Mouse (Mus musculus) left cerebral cortex, adult 9 months (tissue): ENCODE data around the gene Hsd17b3.
"Not testable (repeated sequence)": the region's sequence is repeated elsewhere in the genome, so short reads cannot be mapped to it uniquely, and the experiment has no call there.

Experiments used
- DNase-seq, 2 experiments: peaks; one replicate each; pipeline ENCODE4 v3.0.0; 2022; ENCODE audit warnings: low spot score in 2 of 2

The Hsd17b3 gene

DNA sequence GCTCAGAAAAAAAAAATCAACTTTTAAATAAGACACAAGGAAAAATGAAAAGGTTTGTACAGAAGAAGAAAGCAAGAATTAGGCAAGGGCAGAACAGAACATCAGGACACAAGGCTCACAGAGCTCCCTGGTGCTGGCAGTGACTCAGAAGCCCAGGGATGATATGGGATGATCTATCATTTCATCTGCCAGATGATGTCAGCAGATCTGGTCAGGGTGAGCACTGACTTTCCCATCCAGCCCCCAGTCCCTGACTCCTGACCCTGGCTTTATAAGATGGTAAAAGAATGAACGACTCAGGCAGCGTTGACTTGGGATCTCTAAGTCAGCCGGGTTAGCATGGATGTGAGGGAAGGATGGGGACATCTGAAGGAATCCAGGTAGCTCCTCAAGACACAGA lies 5.7 kb downstream of the Hsd17b3 start:
- no peak for DNase-seq

GRCm38 (mm10) chr13:64081012-64081919 lies 7.8 kb downstream of the Hsd17b3 start:
- no peak for DNase-seq

DNA sequence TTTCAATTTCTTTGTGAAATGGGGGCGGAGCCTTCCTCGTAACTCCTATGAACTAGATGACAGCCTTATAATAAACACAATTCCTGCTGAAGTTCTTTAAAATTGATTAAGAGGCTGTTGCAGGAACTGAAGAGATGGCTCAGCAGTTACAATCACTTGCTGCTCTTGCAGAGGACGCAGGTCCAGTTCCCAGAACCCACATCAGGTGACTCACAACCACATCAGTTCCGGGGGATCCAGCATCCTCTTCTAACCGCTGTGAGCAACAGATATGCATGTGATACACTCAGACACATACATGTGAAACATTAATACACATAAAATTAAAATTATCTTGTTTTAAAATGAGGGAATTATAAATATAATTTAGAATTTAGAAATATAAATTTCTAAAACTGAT lies 11.4 kb downstream of the Hsd17b3 start:
- DNase-seq = no peak

DNA sequence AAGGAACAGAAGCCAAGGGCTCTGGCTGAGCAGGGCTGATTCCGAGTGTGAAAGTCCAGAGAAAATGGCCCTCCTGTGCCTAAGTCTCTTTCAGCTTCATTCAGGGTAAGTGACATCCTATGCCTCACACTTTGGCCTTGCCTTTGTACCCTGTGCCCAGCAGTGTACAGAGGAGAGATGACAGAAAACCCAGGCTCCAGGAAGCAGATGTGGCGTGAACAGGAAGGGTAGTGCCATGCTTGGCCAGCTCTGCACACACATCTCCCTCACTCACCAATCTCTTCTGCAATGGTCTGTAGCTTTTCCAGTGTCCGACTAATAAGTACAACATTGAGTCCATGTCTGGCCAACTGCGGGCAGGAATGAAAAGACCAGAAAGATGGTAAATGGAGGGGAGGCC lies 13.0 kb downstream of the Hsd17b3 start:
- no peak for DNase-seq

DNA sequence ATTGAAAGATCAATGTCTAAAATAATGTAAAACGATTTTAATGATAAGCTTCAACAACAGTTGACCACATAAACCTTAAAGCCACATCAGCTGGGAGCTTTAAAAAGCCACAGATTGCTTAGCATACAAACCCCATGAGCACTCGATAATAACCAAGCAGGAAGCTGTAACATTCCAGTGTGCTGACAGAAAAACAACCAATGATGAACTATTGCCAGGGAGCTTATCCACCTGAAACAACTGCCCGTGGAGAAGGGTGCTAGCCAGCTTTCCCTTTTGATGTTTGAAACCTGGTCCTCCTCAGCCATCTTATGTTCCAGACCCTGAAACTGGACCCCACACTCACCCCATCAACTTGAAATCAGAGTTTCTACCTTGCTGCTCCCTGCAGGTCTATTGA lies 22.4 kb downstream of the Hsd17b3 start:
- no peak for DNase-seq

- no peak for DNase-seq
These were observed 24.8 kb downstream of the Hsd17b3 start for GRCm38 (mm10) chr13:64064276-64064675.

GRCm38 (mm10) chr13:64060935-64061506 lies 28.0 kb downstream of the Hsd17b3 start:
- no peak for DNase-seq

DNA sequence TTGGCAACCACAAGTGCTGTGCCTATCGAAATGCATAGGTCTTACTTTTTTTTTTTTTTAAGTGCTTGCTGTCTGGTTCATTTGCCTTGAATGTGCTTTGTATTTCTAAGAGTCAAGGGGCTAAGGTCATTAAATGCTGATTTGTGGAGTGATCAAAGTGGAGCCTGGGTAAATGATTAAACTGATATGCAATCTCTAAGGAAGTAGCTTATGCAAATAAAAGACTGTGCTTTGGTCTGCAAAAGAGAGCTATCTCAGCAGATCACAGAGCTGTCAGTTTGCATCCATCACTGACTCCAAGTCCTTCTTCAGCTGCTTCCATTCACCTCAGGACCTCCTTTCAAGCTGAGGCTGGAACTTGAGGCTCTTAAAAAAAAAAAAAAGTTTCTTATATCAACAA lies 35.1 kb downstream of the Hsd17b3 start:
- no peak for DNase-seq

- not testable (repeated sequence) for DNase-seq
These were observed 36.7 kb downstream of the Hsd17b3 start for GRCm38 (mm10) chr13:64052281-64052680.

DNA sequence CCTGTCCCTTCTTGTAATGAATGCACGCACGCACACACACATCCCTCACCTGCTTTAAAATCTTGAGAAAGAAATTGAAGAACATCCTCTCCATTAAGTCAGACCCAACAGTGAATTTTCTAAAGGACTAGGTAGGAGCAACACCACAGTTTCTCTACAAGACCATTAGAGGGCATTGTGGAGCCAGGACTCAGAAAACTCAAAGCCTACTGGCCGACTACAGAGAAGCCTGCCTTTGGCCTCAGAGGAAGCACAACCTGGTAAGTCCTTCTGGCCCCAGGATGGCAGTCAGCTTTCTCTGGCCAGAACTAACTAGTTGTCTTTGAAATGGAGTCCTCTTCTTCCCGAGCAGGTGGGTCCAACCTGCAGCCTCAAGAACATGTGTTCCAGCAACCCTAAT lies 38.1 kb downstream of the Hsd17b3 start:
- no peak for DNase-seq

DNA sequence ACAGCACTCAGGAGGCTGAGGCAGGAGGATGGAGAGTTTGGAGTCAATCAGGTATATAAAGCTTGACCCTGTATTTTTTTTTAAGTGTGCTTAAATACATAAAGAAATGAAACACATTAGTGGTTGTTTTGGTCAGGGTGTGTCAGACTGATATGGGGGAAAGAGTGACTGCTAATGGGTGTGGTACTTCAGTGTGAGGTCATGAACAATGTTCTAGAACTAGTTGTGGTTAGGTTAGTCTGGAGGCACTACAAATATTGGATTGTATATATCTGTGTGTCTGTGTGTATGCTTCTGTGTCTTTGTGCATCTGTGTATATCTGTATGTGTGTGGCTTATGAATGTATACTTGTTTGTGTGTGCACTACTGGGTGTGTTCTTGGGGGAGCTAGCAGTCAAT lies 39.5 kb downstream of the Hsd17b3 start:
- DNase-seq = no peak

GRCm38 (mm10) chr13:64048467-64048866 lies 40.6 kb downstream of the Hsd17b3 start:
- DNase-seq = no peak

DNA sequence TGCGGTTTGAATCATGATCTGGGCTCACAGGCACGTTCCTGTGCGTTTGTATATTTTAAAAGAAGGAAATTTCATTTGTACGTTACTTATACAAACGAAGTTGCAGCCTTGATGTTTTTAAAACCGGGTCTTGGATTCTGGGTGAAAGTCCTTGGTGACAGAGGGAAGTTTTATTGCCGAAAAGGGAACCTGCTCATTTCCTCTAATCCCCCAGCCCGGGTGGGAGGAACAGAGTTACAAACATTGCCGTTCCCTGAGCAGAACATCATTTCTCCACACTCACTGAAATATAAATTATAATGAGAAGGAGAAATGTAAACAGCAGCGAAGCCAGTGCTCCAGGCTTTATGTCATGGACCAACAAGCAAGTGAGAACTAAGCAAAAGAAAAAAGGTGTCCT lies 49.1 kb downstream of the Hsd17b3 start:
- DNase-seq = no peak

DNA sequence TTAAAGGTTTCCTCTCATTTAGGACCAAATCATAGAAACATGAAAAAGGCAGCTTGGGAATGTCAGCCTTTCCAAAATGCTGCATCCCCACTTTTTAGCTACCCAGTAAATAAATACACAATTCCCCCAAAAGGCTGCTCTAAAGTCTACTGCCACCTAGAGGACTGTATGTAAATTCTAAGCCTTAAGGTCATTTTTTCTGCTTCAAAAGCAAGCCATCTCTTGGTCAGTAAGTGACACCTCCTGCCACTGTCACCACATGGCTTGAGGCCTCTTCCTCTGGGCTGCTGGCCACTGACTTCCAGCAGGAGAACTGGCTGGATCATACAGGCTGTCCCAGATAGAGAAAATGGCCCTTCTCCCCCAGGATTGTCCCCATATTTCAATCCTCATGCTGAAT lies 50.9 kb downstream of the Hsd17b3 start:
- DNase-seq = no peak

DNA sequence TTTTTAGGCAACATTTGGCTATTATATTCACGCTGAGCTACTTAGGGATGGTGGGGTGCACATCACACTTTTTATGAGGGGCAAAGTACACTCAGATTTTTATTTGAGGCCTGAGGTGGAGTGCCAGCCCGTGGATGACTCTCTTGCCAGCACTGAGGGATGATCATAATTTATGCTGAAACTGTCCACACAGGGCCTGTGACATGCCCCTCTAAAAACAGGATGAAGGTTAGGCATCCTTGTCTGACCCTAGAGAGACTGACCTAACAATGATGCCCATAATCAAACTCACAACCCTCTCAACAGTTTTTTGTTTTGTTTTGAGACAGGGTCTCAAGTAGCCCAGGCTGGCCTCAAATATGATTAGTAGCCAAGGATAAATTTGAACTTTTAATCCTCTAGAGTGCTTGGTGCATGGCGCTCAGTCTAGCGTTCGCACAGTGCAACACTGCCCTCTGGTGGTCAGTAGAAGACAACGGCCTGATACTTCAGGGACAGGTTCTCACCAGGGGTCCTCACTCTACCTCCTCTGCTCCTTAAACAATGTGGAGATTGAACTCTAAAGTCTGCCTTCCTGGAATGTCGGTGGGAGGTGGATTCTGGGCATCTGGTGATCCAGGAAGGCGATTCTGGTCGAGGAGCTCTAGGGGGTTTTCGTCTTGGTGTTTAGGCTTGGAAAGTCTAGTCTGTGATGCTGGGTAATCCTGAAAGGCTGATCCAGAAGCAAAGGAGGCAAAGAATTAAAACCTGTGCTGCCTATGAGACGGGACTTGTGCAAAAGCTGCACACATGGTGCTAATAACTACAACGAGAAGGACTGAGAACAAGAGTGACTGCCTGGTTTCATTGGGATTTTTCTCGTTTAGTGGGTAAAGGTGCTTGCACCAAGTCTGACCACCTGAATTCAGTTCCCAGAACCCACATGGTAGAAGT lies 52.7 kb downstream of the Hsd17b3 start:
- peak in 1 of 2 experiments; percentile 52 for DNase-seq

- no peak for DNase-seq
These were observed 54.0 kb downstream of the Hsd17b3 start for GRCm38 (mm10) chr13:64035036-64035435.

DNA sequence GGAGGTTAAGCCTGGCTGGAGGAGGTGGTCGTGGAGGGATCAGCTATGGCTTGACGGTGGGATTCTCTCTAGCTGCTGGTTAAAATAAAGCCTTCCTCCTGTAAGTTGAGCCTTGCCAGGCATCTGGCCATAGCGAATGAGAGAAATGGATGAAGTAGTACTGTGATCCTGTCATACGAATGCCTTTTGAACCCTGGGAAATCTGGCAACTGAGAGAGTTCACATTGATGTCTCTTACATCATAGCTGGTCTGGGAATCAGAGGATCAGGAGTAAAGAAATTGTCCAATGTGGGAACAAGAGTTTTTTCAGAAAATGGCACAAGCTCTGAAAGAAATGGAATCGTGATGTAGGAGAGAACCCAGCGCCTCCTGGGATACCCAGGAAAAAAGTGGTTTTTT lies 55.1 kb downstream of the Hsd17b3 start:
- DNase-seq = no peak

DNA sequence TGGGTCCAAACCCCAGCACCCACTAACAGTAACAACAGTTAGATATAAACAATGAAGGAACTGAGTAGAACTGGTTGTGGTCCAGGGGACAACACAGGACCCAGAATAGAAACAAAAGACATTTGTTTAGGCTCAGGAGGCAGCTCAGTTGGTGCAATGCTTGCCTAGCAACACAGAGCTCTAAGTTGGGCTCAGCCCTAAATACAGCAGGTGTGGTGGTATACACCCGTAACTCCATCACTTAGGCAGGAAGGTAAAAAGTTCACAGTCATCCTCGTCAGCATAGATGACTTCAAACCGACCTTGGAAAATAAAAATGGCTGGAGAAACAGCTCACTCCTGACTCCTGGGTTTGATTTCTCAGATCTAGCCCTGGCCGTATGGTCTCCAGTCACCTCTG lies 55.8 kb downstream of the Hsd17b3 start:
- no peak for DNase-seq

DNA sequence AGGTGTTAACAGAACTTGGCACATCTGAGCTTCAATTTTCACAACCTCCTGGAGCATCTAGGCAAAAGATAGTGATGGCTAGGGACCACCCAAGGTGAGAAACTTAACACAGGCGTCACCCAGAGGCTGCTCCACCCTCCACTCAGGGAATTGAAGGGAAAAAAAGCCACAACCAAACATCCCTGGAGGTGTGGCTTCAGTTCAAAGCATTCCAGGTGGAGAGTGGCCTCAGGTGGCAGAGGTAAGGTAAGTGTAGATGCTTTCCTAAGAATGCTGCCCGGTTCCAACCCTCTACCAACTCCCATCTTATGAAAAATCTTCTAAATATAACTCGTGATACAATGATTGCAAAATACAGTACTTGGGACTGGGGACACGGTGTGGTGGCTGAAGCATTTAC lies 57.8 kb downstream of the Hsd17b3 start:
- no peak for DNase-seq

- no peak for DNase-seq
These were observed 58.2 kb downstream of the Hsd17b3 start for GRCm38 (mm10) chr13:64030792-64031191.

GRCm38 (mm10) chr13:64024803-64025202 lies 64.2 kb downstream of the Hsd17b3 start:
- DNase-seq = no peak

DNA sequence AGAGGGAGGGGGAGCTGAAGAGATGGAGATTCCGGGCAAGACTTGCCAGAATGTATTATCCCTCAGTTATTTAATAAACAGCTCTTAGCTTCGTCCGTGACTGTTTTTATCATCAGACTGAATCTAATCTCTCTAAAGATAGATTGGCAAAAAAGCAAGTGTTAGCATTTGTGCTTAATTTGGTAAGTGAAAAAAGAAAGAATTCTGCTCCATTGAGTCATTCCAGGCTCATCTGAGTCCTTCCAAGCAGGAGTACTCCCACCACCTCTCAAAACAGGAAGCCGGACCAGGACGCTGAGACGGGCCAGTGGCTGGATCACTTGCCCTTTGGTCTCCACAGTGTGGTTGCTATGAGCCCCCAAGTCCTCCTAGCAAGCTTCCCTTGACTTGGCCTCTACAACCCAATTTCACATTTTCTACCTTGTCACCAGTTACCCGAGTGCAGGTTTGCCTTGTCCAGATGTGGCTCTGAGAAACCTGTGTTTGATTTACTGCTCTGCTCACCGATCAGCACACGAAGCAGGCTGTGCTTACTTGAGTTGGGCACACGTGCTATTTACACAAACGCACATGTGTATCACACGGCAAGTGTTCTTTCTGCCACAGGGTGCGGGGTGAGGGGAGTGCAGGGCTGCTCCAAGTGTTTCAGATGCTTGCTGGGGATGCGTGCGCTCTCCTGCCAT lies 66.1 kb downstream of the Hsd17b3 start:
- no peak for DNase-seq
